Mouse (Mus musculus) kidney, postnatal 0 days (tissue): Measurements from ENCODE around the gene Ssh1. TPM values are rescaled to one million over a fixed set of nuclear protein-coding genes. Genes with fewer than 3 reads are reported as not detected.

ENCODE experiments used
- ATAC-seq: fragments of 200-750 bp; cut with Nextera tagmentation; replicated peaks from 2 replicates; pipeline ENCODE4 v1.8.0; 2017; ENCODE audit warnings: low read depth, moderate number of reproducible peaks, moderate TSS enrichment, moderate library complexity; ENCODE audit not compliant: low FRiP score
- DNase-seq: peaks from one replicate; pipeline ENCODE4 v3.0.0-alpha.2; 2016; ENCODE audit warnings: low spot score
- H3K27ac ChIP-seq: fragments of 300-500 bp; sonication (generic); 2 replicates; pipeline ENCODE4 v1.5.1; 2014; ENCODE audit warnings: mild to moderate bottlenecking
- H3K27me3 ChIP-seq: fragments of 300-500 bp; sonication (generic); 2 replicates; pipeline ENCODE4 v1.6.1; 2014; ENCODE audit warnings: low read length, mixed read lengths; ENCODE audit not compliant: insufficient read depth
- H3K36me3 ChIP-seq: fragments of 300-500 bp; sonication (generic); 2 replicates; pipeline ENCODE4 v1.6.1; 2014; ENCODE audit warnings: low read length, mixed read lengths; ENCODE audit not compliant: insufficient read depth
- H3K4me1 ChIP-seq: fragments of 300-500 bp; sonication (generic); replicated peaks from 2 replicates; pipeline ENCODE4 v1.6.1; 2014; ENCODE audit warnings: antibody characterized with exemption, low read length, mixed read lengths; ENCODE audit not compliant: insufficient read depth
- H3K4me2 ChIP-seq: fragments of 300-500 bp; sonication (generic); 2 replicates; pipeline ENCODE4 v1.6.1; 2014; ENCODE audit warnings: mild to moderate bottlenecking, low read length, moderate library complexity, mixed read lengths
- H3K4me3 ChIP-seq: fragments of 300-500 bp; sonication (generic); replicated peaks from 2 replicates; pipeline ENCODE4 v1.5.1; 2014; ENCODE audit warnings: low read depth, low read length
- H3K9ac ChIP-seq: fragments of 300-500 bp; sonication (generic); 2 replicates; pipeline ENCODE4 v1.6.1; 2014; ENCODE audit warnings: low read depth, low read length
- H3K9me3 ChIP-seq: fragments of 300-500 bp; sonication (generic); replicated peaks from 2 replicates; pipeline ENCODE4 v1.6.1; 2016; ENCODE audit warnings: low read length, inconsistent platforms, mixed read lengths
- CTCF ChIP-seq: IDR thresholded peaks from 2 replicates; pipeline ENCODE4 v1.5.1; 2016; ENCODE audit warnings: antibody characterized with exemption, low read depth, mild to moderate bottlenecking, moderate library complexity
- WGBS: fragments of 180-500 bp; shearing (Covaris S2); extraction: QIAGEN DNeasy Blood & Tissue Kit; methylation state at CpG from one replicate; pipeline ENCODE4 v1.1.7; 2014; 5-methylcytosine and 5-hydroxymethylcytosine counted together
- polyA plus RNA-seq: library from polyadenylated mRNA; unstranded; fragments of >200 nt; fragmentation: Nextera tagmentation; extraction: Ambion mirVana; gene quantifications from 2 replicates; pipeline ENCODE4 v1.2.1, GENCODE M21; 2015

Ssh1 gene
- polyA plus RNA-seq, 1 experiment from 2014 or later = 10.0 TPM

DNA sequence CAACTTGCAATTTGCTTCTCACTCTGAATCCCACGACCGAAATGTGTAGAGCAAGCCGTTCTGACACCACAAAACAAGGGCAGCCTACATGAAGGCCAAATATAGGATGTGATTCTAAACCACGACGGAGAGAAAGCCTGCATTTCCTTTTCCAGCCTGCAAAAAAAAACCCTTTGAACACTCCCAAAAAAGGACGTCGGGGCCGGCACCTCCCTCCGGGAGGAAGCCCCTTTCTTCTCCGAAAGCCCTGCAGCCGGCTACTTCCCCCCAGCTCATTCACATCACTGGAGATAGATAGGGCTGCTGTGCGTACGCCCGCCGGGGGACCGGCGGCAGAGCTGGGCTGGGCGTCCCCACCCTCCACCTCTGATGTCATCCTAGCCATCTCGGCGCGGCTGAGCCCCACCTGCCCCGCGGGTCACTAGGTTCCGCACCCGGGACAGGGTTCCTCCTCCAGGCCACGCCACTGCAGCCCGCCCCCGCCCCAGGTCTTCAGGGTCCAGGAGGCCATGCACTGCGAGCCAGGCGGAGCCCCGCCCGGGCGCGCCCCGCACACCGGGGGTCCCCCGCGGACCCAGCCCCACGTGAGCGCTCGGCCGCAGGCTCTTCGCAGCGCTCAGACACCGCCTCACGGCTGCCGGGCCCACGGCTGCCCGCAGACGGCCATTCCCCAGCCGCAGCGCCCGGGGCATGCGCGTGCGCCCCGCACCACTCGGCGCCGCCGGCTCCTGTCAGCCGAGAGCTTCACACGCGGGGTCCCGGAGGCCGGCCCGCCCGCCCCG lies 85.7 kb downstream of the Ssh1 start:
- Histone ChIP-seq H3K9ac (peak overlapping the region; percentile 89), H3K4me2 (peak overlapping the region; percentile 85), H3K27ac (peak overlapping the region; percentile 97), H3K27me3 (no peaks in the 10 kb centered on the region), H3K4me3 (peak overlapping the region; percentile 79), H3K4me1 (peaks cover 22% of the 10 kb centered on the region), H3K36me3 (no peaks in the 10 kb centered on the region), H3K9me3 (no peaks in the 10 kb centered on the region)
- TF ChIP-seq CTCF = no peak
- WGBS = under 1% methylated on average over 56 of the region's 69 CpGs
- peak; percentile 70 for ATAC-seq
- peak; percentile 74 for DNase-seq

DNA sequence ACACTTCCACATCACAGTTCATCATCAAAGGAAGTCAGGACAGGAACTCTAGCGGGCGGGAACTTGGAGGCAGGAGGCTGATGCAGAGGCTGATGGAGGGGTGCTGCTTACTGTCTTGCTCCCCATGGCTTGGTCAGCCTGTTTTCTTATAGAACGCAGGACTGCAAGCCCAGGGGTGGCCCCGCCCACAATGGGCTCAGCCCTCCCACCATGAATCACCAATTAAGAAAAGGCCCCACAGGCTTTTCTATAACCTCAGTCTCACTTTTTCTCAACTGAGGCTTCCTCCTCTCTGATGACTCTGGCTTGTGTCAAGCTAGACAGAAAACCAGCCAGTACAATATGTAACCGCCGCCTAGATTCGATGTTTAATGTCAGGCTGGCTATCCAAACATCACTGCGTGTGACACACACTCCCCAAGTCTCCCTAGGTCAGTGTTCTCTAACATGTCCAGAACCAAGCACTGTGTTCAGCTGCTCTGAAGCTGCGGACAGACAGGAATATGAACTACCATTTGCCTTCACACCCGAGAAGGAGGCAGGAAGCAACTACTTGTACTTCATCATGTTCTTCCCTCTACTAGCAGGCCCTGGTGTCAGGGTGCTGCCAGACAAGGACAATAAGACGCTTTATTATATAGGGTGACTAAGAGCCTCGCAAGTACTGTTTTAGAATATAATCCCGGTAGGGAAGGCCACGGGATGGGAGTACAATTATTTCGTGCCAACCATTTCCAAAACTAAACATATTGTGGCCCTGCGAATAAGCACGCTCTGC lies 86.5 kb downstream of the Ssh1 start:
- ATAC-seq (no peak), DNase-seq (peak; percentile 56)
- Histone ChIP-seq H3K4me1 (peaks cover 23% of the 10 kb centered on the region), H3K27me3 (no peaks in the 10 kb centered on the region), H3K9ac (peak overlapping the region; percentile 89; the same call in 1 of the 2 replicates), H3K36me3 (no peaks in the 10 kb centered on the region), H3K27ac (peak overlapping the region; percentile 97), H3K9me3 (no peaks in the 10 kb centered on the region), H3K4me3 (peak overlapping the region; percentile 79), H3K4me2 (peak overlapping the region; percentile 85)
- 9% methylated on average over 17 of the region's 17 CpGs for WGBS
- TF ChIP-seq CTCF = no peak

DNA sequence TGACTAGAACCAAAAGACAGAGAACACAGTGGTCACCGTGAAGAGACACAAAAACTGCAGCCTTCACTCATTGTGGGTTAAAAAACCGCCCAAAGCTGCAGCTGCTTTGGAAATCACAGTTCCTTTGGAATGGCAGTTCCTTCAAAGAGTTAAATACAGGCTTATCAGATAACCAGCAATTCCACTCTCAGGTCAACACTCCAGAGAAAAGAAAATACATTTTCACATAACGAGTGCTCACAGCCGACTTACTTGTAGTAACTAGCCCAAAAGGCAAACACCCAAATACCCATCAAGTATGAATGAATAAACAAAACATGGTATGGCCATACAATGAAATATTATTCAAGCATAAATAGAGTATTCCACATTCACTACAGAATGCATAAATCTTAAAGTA lies 88.7 kb downstream of the Ssh1 start:
- H3K4me3 ChIP-seq = no peak overlapping the region
- no peak for TF ChIP-seq CTCF
- ATAC-seq = no peak
- no peak overlapping the region for H3K27ac ChIP-seq
- DNase-seq = no peak
- no peaks in the 10 kb centered on the region for H3K27me3 ChIP-seq
- H3K9ac ChIP-seq = no peak overlapping the region
- H3K4me2 ChIP-seq = no peak overlapping the region
- WGBS = 31% methylated on average over 4 of the region's 4 CpGs
- no peaks in the 10 kb centered on the region for H3K9me3 ChIP-seq
- no peaks in the 10 kb centered on the region for H3K36me3 ChIP-seq
- H3K4me1 ChIP-seq = peaks cover 31% of the 10 kb centered on the region

DNA sequence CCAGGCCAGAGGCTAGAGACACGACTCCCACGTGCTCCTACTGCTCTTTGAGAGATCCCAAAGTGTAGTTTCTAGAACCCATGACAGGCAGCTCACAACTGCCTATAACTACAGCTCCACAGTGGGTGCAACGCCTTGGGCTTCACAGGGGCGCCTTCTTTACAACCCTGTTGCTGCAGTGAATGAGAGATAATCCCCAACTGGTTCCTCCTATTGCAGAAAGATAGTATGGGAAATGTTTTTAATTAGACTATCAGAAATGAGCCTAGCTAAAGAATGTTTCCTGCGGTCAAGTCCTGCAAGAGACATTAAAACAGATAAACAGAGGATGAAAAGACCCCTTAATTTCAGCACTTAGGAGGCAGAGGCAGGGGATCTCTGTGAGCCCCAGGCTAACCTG lies 90.7 kb downstream of the Ssh1 start:
- 71% methylated on average over 5 of the region's 5 CpGs for WGBS
- Histone ChIP-seq H3K4me1 (peaks cover 31% of the 10 kb centered on the region), H3K27ac (no peak overlapping the region), H3K9me3 (no peaks in the 10 kb centered on the region), H3K36me3 (no peaks in the 10 kb centered on the region), H3K4me3 (no peak overlapping the region), H3K4me2 (no peak overlapping the region), H3K9ac (no peak overlapping the region), H3K27me3 (no peaks in the 10 kb centered on the region)
- no peak for DNase-seq
- no peak for ATAC-seq
- TF ChIP-seq CTCF = no peak

DNA sequence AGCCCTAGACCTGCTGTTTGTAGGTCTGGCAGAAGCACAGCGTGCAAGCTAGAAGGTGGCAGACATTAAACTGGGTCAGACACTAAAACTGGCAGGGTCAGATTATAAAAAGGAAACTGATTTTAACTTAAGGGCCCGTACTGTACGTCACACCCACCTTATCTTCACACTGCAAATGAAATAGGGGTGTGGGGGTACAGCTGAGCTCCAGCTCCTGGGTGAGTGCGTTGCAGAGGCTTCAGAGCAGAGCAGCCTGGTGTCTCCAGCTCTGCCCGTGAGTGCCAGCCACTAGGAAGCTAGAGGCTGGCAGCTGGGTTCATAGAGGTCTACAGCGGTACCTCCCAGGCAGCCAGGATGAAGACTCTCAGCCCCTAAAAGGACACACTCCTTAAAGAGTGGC lies 91.7 kb downstream of the Ssh1 start:
- no peak for DNase-seq
- H3K9ac ChIP-seq = no peak overlapping the region
- no peak overlapping the region for H3K4me3 ChIP-seq
- no peak overlapping the region for H3K27ac ChIP-seq
- no peaks in the 10 kb centered on the region for H3K27me3 ChIP-seq
- no peak overlapping the region for H3K4me2 ChIP-seq
- ATAC-seq = no peak
- no peaks in the 10 kb centered on the region for H3K36me3 ChIP-seq
- peaks cover 28% of the 10 kb centered on the region for H3K4me1 ChIP-seq
- no peaks in the 10 kb centered on the region for H3K9me3 ChIP-seq
- WGBS = 66% methylated on average over 6 of the region's 6 CpGs
- TF ChIP-seq CTCF = no peak

DNA sequence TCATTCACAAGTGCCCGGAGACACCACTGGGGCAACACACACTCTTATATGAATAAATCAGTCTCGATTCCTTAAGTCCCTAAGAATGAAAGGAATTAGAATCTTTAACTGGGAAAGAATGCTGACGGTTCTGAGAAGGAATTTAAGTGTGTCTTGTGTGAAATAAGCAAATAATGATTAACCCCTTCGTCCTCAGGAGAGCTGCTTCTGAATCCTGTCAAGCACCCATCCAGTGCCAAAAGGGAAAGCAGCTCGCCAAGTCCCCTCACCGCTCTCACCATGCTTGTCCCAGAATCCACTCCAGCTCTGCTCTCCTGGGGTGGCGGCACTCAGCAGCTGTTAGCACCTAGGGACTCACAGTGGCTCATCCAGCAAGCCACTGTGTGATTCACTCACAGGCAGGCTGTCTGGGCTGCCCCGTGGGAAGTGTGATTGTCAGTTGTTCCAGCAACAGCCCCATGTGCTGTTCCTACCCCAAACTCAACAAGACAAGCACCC lies 92.6 kb downstream of the Ssh1 start:
- Histone ChIP-seq H3K4me3 (no peak overlapping the region), H3K4me1 (peaks cover 27% of the 10 kb centered on the region), H3K9me3 (no peaks in the 10 kb centered on the region), H3K27ac (no peak overlapping the region), H3K27me3 (no peaks in the 10 kb centered on the region), H3K4me2 (0 out of 2 replicates have a peak overlapping the region, but pooled peaks have one; percentile 0), H3K9ac (no peak overlapping the region), H3K36me3 (no peaks in the 10 kb centered on the region)
- DNase-seq = peak; percentile 68
- no peak for TF ChIP-seq CTCF
- 36% methylated on average over 8 of the region's 8 CpGs for WGBS
- ATAC-seq = no peak
